Mouse (Mus musculus) frontal cortex, adult 2 months (tissue): ENCODE results near the gene Acadvl. TPM values are rescaled to one million over a fixed set of nuclear protein-coding genes. Genes with fewer than 3 reads are reported as not detected.
"Not testable (repeated sequence)": the region's sequence is repeated elsewhere in the genome, so short reads cannot be mapped to it uniquely, and the experiment has no call there.

Source experiments
- DNase-seq, 2 experiments: peaks; one replicate each; pipeline ENCODE4 v3.0.0; 2022; ENCODE audit warnings: low spot score in 1 of 2; ENCODE audit errors: extremely low spot score in 1 of 2
- polyA plus RNA-seq: library from polyadenylated mRNA; depleted of rRNA; stranded (reverse); fragments of >200 nt; gene quantifications from 2 replicates; pipeline ENCODE4 v1.2.3, GENCODE M21; 2012

The Acadvl gene
- polyA plus RNA-seq, 1 experiment: 74.0 TPM

DNA sequence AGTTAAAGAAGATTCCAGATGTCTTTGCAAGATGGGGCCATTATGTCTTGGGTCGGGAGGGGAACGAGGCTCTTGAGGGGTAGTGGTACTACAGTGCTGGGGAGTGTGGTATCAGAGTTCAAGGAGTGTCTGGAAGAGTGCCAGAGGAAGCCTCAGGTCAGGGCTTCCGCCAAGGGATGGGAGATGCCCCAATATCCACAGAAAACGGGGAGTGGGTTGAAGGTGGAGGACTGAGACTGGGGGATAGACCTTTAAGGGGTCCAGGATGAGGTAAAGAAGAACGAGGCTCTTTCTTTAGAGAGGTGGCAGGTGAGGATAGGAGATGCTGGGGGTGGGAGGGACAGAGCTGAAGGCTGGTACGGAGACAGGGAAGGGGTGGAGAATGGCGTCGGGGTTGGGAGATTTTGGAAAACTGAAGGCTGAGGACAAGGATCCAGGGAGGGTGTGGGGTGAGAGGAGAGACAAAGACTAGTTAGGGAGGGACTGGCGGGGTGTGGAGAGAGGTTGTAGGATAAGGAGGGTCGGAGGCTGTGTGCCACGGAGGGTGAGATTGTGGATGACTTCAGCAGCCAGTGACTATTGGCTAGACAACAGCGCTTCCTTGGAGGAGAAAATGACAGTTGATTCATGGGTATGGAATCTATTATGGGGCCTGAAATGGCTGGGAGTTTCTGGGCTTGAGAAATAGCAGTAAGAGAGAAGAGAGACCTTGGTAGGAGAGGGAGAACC lies 13.4 kb upstream of the Acadvl start:
- no peak for DNase-seq

DNA sequence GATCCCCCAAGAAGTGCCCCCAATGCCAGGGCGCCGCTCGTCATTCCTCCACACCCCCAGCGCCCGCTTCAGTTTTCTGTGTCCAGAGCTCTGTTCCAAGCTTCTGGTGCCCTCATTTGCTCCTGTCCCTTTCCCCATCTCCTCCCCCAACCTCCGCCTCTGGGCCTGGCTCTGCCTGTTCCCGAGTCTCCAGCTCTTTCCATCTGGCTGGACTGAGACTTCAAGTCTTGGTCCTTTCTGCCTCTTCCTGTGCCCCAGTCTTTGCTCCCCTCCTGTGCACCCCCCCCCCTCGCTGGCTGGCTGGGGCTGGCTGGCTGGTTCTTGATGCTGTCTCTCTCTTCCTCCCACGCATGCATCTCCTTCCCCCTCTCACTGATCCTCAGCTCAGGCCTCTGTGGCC lies 12.2 kb upstream of the Acadvl start:
- DNase-seq: peak in 1 of 2 experiments; percentile 53

DNA sequence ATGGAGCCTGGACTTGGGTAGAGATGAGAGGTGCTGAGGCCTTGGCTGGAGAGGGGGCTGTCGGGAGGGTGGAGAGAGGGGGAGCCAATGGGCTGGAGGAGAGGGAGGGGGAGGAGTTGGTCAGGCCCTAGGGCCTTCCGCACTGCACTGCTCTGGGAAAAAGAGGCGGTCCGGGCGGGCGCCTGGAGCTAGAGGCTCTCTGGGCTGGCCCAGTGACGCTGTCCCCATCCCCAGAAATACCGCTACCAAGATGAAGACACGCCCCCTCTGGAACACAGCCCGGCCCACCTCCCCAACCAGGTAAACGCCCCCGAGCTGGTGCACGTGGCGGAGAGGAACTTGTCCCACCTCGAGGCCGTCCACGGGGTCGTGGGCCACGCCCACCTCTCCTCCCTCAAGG lies 11.5 kb upstream of the Acadvl start:
- DNase-seq: no peak

DNA sequence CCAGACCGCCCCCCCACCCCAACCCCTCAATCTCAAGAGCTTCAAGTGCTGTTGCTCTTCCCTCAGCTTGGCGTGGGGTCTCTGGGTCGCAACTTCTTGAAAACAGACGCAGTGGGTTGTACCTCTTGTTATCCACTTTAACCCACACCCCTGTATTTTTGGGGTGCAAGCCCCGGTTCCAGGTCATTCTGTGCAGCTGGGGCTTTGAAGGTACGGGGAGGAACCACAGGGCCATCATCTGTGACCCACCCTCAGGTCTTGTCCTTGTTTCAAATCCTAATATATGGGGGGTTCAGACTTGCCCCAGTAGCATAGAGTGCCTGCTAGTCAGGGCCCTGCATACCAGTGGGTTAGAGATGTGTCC lies 8.9 kb upstream of the Acadvl start:
- no peak for DNase-seq

DNA sequence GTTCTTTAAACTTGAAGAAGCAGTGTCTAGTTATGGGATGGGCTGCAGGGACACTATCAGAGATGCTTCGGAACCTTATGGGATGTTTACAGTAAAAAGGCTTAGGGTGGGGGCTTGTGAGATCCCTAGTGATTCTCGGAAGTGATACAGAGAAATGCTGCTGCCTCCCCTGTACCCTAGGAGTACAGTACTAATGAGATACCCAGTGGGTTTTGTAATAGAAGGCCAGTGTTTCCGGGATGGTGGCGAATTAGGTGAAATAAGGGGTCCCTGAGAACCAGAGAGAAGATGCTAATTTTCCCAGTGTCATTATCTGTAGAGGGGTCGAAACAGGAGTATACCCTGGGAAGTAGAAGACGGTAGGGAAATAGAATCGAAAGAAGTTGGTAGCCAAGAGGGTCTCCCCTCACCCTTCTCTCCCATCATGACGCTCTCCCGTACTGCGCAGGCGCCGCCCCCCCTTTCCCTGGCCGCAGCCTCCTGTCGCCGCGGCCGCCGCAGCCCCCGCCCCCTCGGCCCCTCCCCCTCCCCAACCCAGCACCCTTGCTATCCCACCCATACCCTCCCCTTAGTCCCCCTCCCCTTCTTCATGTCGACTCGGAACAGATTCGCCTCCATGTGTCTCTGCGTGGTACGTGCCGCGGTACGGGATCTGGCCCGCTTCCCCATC lies 8.4 kb upstream of the Acadvl start:
- DNase-seq: no peak

GRCm38 (mm10) chr11:70021264-70022132 lies 6.3 kb upstream of the Acadvl start:
- DNase-seq: peak; percentile 97

- peak; percentile 84 to 85 for DNase-seq
Measured at GRCm38 (mm10) chr11:70020731-70021263, 5.6 kb upstream of the Acadvl start.

GRCm38 (mm10) chr11:70020022-70020631 lies 4.9 kb upstream of the Acadvl start:
- DNase-seq: peak in 1 of 2 experiments; percentile 59

- no peak for DNase-seq
Measured at GRCm38 (mm10) chr11:70019495-70020021, 4.3 kb upstream of the Acadvl start.

DNA sequence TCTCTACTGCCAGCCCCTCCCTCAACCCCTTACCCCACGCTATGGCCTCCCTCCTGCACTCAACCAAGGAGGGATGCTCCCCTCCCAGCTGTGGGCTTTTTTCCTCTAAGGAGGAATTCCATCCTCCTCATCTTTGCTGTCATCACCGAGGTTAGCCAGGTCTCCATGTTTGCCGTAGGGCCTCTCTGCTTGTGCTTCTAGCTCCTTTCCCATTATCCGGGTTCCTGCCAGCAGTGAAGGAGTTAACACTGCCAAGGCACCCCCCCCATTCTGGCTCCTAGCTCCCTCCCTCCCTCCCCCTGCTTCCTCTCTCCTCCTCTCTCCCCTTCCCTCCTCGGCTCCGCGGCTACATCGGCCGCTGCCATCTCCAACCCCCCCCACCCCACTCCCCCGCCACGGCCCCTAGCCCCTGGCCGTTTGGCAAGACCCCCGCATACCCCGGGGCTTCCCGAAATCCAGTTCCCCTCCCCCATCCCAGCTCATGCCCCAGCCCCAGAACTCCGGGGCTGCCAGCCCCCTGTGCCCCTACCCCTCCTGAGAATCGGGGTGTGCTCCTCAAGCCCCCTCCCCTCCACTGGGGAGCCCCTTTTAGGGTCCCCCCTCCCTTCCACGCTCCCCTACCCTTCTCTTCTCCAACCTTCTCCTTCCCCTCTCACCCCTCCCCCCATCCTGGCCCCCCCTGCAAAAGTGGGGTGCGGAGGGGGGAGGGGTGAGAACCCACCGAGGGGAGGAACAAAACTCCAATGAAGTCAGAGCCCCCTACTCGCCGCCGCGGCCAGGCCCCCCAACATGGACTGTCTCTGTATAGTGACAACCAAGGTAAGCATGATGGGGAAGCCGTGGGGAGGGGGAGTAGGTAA lies 3.1 kb upstream of the Acadvl start:
- peak in 1 of 2 experiments; percentile 79 for DNase-seq

GRCm38 (mm10) chr11:70017199-70017767 lies 2.1 kb upstream of the Acadvl start:
- DNase-seq: no peak

DNA sequence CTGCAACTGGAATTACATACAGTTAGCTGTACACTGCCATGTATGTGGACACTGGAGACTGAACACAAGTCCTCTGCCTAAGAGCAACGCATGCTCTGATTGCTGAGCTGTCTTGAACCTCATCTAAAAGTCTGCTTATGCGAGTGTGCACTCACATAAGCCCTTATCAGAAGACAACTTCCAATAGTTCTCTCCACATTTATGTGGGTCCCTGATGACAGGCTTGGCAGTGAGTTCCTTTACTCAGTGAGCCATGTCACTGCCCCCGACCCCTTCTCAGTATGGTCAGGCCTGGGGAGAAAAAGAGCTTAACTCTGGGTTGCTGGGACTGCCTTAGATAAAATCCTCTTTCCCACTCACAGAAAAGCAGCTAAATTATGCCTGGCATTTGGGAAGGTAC lies 1.5 kb upstream of the Acadvl start, which contains the start of gene Dlg4:
TSS of gene Dlg4 (plus strand) at position 274 of the 400 bp plus-strand sequence.
- DNase-seq: no peak

DNA sequence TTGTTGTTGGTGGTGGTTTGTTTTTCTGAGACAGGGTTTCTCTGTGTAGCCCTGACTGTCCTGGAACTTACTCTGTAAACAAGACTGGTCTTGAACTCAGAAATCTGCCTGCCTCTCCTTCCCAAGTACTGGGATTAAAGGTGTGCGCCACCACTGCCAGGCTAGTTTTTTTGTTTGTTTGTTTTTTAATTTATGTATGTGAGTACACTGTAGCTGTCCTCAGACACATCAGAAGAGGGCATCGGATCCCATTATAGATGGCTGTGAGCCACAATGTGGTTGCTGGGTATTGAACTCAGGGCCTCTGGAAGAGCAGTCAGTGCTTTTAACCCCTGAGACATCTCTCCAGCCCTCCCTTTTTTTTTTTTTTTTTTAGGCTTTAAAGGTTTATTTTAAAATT lies 966 bp upstream of the Acadvl start:
- DNase-seq: not testable (repeated sequence)

GRCm38 (mm10) chr11:70015677-70016076 lies 466 bp upstream of the Acadvl start:
- DNase-seq: no peak

DNA sequence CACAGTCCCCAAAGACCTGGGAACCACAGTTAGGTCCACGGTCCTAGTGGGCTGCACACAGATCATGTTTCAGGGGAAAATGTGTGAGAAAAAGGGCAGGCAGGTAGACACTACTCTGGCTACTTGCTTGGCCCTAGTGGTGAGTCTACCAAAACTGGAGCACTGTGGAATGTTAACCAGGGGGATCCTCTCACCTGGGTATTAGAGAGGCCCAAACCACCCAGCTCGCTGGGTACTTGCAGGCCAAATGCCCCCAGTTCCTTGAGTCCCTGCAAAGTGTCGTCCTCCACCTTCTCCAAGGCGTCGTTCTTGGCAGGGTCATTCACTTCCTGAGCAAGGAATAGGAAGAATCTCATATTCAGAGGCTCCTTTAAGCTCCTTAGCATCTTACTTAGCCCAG lies 1.2 kb downstream of the Acadvl start:
- DNase-seq: no peak

GRCm38 (mm10) chr11:70013408-70013807 lies 1.8 kb downstream of the Acadvl start:
- no peak for DNase-seq

GRCm38 (mm10) chr11:70012931-70013330 lies 2.3 kb downstream of the Acadvl start:
- no peak for DNase-seq

GRCm38 (mm10) chr11:70010961-70011360 lies 4.2 kb downstream of the Acadvl start:
- DNase-seq: no peak

- DNase-seq: no peak
Measured at GRCm38 (mm10) chr11:70010548-70010947, 4.7 kb downstream of the Acadvl start.
